Mouse (Mus musculus): ENCODE data around the gene Syce2.

DNA sequence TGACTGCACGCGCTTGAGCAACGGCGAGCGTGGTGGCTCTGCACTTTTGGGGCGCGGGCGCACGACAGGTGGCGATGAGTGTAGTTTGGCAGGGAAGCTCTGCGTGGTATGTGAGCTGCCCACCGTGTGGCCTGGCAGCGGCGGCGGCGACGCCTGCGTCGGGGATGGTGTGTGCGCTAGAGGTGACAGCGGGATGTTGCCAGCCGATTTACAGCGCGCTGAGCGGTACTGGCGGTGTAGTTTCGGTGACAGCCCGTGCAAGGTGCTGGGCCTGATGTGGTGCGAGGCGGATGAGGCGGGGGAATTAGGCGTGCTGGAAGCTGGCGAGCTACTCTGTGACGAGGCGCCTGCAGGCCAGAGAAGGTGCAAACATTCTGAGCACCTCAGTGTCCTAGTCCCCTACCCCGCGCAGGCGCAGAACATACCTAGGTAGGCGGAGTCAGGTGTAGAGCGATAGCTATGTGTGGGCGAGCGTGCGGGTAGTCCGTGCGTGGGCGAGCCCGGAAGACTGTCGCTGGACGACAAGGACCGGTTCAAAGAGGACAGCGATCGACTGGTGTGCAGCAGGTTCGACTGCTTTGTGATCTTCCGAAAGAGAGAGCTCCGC is 41.1 kb downstream of the Syce2 start:
- TF ChIP-seq EP300 (IDR thresholded peaks at IDR 0.05; ENCODE audit: low read depth) (no peak), CTCF (IDR thresholded peaks at IDR 0.05; ENCODE audit: low read depth) (no peak)
